Mouse (Mus musculus): ENCODE results near the gene Asic4. TPM values are rescaled to one million over a fixed set of nuclear protein-coding genes. Genes with fewer than 3 reads are reported as not detected.
A peak's percentile ranks its signal among the peaks of the same experiment; 100 is the strongest.

Gene Asic4
- polyA plus RNA-seq, 1 experiment from 2014 or later = 0.11 TPM

GRCm38 (mm10) chr1:75413749-75414148, 36.5 kb upstream of the Asic4 start:
- H3K4me2 ChIP-seq = no peak overlapping the region
- WGBS (ENCODE audit: insufficient replicate concordance) = 50% methylated on average over 3 of the region's 3 CpGs
- no peak overlapping the region for H3K27ac ChIP-seq (ENCODE audit: low read depth, low read length)
- no peaks in the 10 kb centered on the region; the same call in 1 of the 2 replicates for H3K27me3 ChIP-seq (ENCODE audit: control insufficient read depth, insufficient read depth, low read length)
- H3K4me1 ChIP-seq (ENCODE audit: control insufficient read depth, insufficient read depth, low read length) = peaks cover 12% of the 10 kb centered on the region; the same call in 1 of the 2 replicates
- no peaks in the 10 kb centered on the region for H3K9me3 ChIP-seq (replicated peaks; ENCODE audit: control insufficient read depth, low read length)
- H3K9ac ChIP-seq (ENCODE audit: low read depth, low read length) = no peak overlapping the region
- peaks cover 24% of the 10 kb centered on the region for H3K36me3 ChIP-seq (ENCODE audit: control insufficient read depth, insufficient read depth, low read length)
- no peak overlapping the region for H3K4me3 ChIP-seq (ENCODE audit: low read depth, low read length)
- ATAC-seq (replicated peaks; ENCODE audit: insufficient number of reproducible peaks, low FRiP score, low TSS enrichment) = no peak

- peak overlapping the region; percentile 63 for H3K4me2 ChIP-seq
- H3K4me3 ChIP-seq (ENCODE audit: low read depth, low read length) = peak overlapping the region; percentile 32; the same call in 1 of the 2 replicates
- H3K4me1 ChIP-seq (ENCODE audit: control insufficient read depth, insufficient read depth, low read length) = peaks cover 25% of the 10 kb centered on the region
- 7% methylated on average over 20 of the region's 20 CpGs for WGBS (ENCODE audit: insufficient replicate concordance)
- H3K27ac ChIP-seq (ENCODE audit: low read depth, low read length) = no peak overlapping the region
- H3K9ac ChIP-seq (ENCODE audit: low read depth, low read length) = peak overlapping the region; percentile 56; the same call in 1 of the 2 replicates
- H3K36me3 ChIP-seq (ENCODE audit: control insufficient read depth, insufficient read depth, low read length) = peaks cover 5% of the 10 kb centered on the region; the same call in 1 of the 2 replicates
- peaks cover 28% of the 10 kb centered on the region for H3K27me3 ChIP-seq (ENCODE audit: control insufficient read depth, insufficient read depth, low read length)
- ATAC-seq (replicated peaks; ENCODE audit: insufficient number of reproducible peaks, low FRiP score, low TSS enrichment) = no peak
- no peaks in the 10 kb centered on the region for H3K9me3 ChIP-seq (replicated peaks; ENCODE audit: control insufficient read depth, low read length)
These were observed 28.4 kb upstream of the Asic4 start for GRCm38 (mm10) chr1:75421794-75422193.

GRCm38 (mm10) chr1:75422216-75422822, 27.9 kb upstream of the Asic4 start:
- Histone ChIP-seq H3K36me3 (ENCODE audit: control insufficient read depth, insufficient read depth, low read length) (peaks cover 5% of the 10 kb centered on the region; the same call in 1 of the 2 replicates), H3K27ac (ENCODE audit: low read depth, low read length) (no peak overlapping the region), H3K4me1 (ENCODE audit: control insufficient read depth, insufficient read depth, low read length) (peaks cover 25% of the 10 kb centered on the region), H3K27me3 (ENCODE audit: control insufficient read depth, insufficient read depth, low read length) (peaks cover 28% of the 10 kb centered on the region), H3K4me3 (ENCODE audit: low read depth, low read length) (peak overlapping the region; percentile 32), H3K9ac (ENCODE audit: low read depth, low read length) (peak overlapping the region; percentile 69), H3K9me3 (replicated peaks; ENCODE audit: control insufficient read depth, low read length) (no peaks in the 10 kb centered on the region), H3K4me2 (peak overlapping the region; percentile 63)
- no peak for ATAC-seq (replicated peaks; ENCODE audit: insufficient number of reproducible peaks, low FRiP score, low TSS enrichment)
- 7% methylated on average over 19 of the region's 32 CpGs for WGBS (ENCODE audit: insufficient replicate concordance)

GRCm38 (mm10) chr1:75422823-75423471, 27.3 kb upstream of the Asic4 start:
- peaks cover 5% of the 10 kb centered on the region; the same call in 1 of the 2 replicates for H3K36me3 ChIP-seq (ENCODE audit: control insufficient read depth, insufficient read depth, low read length)
- H3K27me3 ChIP-seq (ENCODE audit: control insufficient read depth, insufficient read depth, low read length) = peaks cover 28% of the 10 kb centered on the region
- peak overlapping the region; percentile 63 for H3K4me2 ChIP-seq
- H3K9me3 ChIP-seq (replicated peaks; ENCODE audit: control insufficient read depth, low read length) = no peaks in the 10 kb centered on the region
- peaks cover 25% of the 10 kb centered on the region for H3K4me1 ChIP-seq (ENCODE audit: control insufficient read depth, insufficient read depth, low read length)
- 0 out of 2 replicates have a peak overlapping the region, but pooled peaks have one; percentile 12 for H3K27ac ChIP-seq (ENCODE audit: low read depth, low read length)
- WGBS (ENCODE audit: insufficient replicate concordance) = 3% methylated on average over 71 of the region's 71 CpGs
- H3K9ac ChIP-seq (ENCODE audit: low read depth, low read length) = peak overlapping the region; percentile 69
- ATAC-seq (replicated peaks; ENCODE audit: insufficient number of reproducible peaks, low FRiP score, low TSS enrichment) = peak; percentile 23
- H3K4me3 ChIP-seq (ENCODE audit: low read depth, low read length) = peak overlapping the region; percentile 32

GRCm38 (mm10) chr1:75423780-75424390, 26.4 kb upstream of the Asic4 start:
- Histone ChIP-seq H3K4me3 (ENCODE audit: low read depth, low read length) (no peak overlapping the region), H3K27me3 (ENCODE audit: control insufficient read depth, insufficient read depth, low read length) (peaks cover 28% of the 10 kb centered on the region), H3K9me3 (replicated peaks; ENCODE audit: control insufficient read depth, low read length) (no peaks in the 10 kb centered on the region), H3K4me1 (ENCODE audit: control insufficient read depth, insufficient read depth, low read length) (peaks cover 25% of the 10 kb centered on the region), H3K4me2 (no peak overlapping the region), H3K27ac (ENCODE audit: low read depth, low read length) (no peak overlapping the region), H3K36me3 (ENCODE audit: control insufficient read depth, insufficient read depth, low read length) (0 out of 2 replicates have a peak, but pooled peaks cover 6% of the 10 kb centered on the region), H3K9ac (ENCODE audit: low read depth, low read length) (no peak overlapping the region)
- ATAC-seq (replicated peaks; ENCODE audit: insufficient number of reproducible peaks, low FRiP score, low TSS enrichment) = no peak
- 73% methylated on average over 11 of the region's 11 CpGs for WGBS (ENCODE audit: insufficient replicate concordance)

GRCm38 (mm10) chr1:75425796-75426471, 24.3 kb upstream of the Asic4 start:
- Histone ChIP-seq H3K36me3 (ENCODE audit: control insufficient read depth, insufficient read depth, low read length) (peaks cover 8% of the 10 kb centered on the region; the same call in 1 of the 2 replicates), H3K4me3 (ENCODE audit: low read depth, low read length) (no peak overlapping the region), H3K9ac (ENCODE audit: low read depth, low read length) (no peak overlapping the region), H3K9me3 (replicated peaks; ENCODE audit: control insufficient read depth, low read length) (no peaks in the 10 kb centered on the region), H3K27me3 (ENCODE audit: control insufficient read depth, insufficient read depth, low read length) (peaks cover 28% of the 10 kb centered on the region), H3K4me2 (no peak overlapping the region), H3K4me1 (ENCODE audit: control insufficient read depth, insufficient read depth, low read length) (peaks cover 25% of the 10 kb centered on the region), H3K27ac (ENCODE audit: low read depth, low read length) (no peak overlapping the region)
- no peak for ATAC-seq (replicated peaks; ENCODE audit: insufficient number of reproducible peaks, low FRiP score, low TSS enrichment)
- WGBS (ENCODE audit: insufficient replicate concordance) = 23% methylated on average over 10 of the region's 10 CpGs

- H3K4me2 ChIP-seq = peak within 1 kb of the TSS; percentile 83
- peak within 1 kb of the TSS; percentile 68 for H3K4me3 ChIP-seq (ENCODE audit: low read depth, low read length)
- peak within 1 kb of the TSS; percentile 81 for H3K9ac ChIP-seq (ENCODE audit: low read depth, low read length)
- peaks cover 14% of the 10 kb centered on the region; the same call in 1 of the 2 replicates for H3K4me1 ChIP-seq (ENCODE audit: control insufficient read depth, insufficient read depth, low read length)
- peak within 1 kb of the TSS; percentile 65; the same call in 1 of the 2 replicates for H3K27ac ChIP-seq (ENCODE audit: low read depth, low read length)
- no peaks in the 10 kb centered on the region for H3K27me3 ChIP-seq (ENCODE audit: control insufficient read depth, insufficient read depth, low read length)
- H3K36me3 ChIP-seq (ENCODE audit: control insufficient read depth, insufficient read depth, low read length) = no peaks in the 10 kb centered on the region
- ATAC-seq (replicated peaks; ENCODE audit: insufficient number of reproducible peaks, low FRiP score, low TSS enrichment) = peak; percentile 46; the same call in 1 of the 2 replicates
- WGBS (ENCODE audit: insufficient replicate concordance) = 5% methylated on average over 28 of the region's 28 CpGs
- H3K9me3 ChIP-seq (replicated peaks; ENCODE audit: control insufficient read depth, low read length) = no peaks in the 10 kb centered on the region
These were observed 14.5 kb upstream of the Asic4 start, which contains the start of gene Gmppa for GRCm38 (mm10) chr1:75435475-75436328. Gmppa (plus strand) TSS chr1:75435930.
